Mouse (Mus musculus) heart, postnatal 25 days (tissue): ENCODE measurements around the gene R3hdm4. TPM values are rescaled to one million over a fixed set of nuclear protein-coding genes. Genes with fewer than 3 reads are reported as not detected.

Experiments
- DNase-seq: peaks from one replicate; pipeline ENCODE4 v3.0.0; 2022; ENCODE audit warnings: low spot score
- intact Hi-C: fragments of 180-260 bp; cut with DNase I; formaldehyde crosslinking; loops from one replicate; pipeline ENCODE4 v1.15.1; 2025
- total RNA-seq, 2 experiments: library from RNA; stranded (reverse); gene quantifications; 2 replicates each; pipeline ENCODE4 v1.2.3; 2021

R3hdm4 gene
- total RNA-seq, 2 experiments from 2014 or later = 81.1 to 82.9 TPM

GRCm38 (mm10) chr10:79879527-79879926 is 41.5 kb downstream of the R3hdm4 start:
- intact Hi-C loops = no loop called here
- no peak for DNase-seq

- DNase-seq = peak; percentile 50
- intact Hi-C loops = no loop called here
Measured at GRCm38 (mm10) chr10:79877757-79878156, 43.3 kb downstream of the R3hdm4 start.

- intact Hi-C loops = no loop called here
- DNase-seq = no peak
Measured at GRCm38 (mm10) chr10:79877174-79877573, 43.8 kb downstream of the R3hdm4 start.

- intact Hi-C loops = no loop called here
- DNase-seq = no peak
Measured at GRCm38 (mm10) chr10:79874290-79874862, 46.6 kb downstream of the R3hdm4 start, which contains the start of the genes Prtn3 and Plppr3. Gene Prtn3, plus strand, starts transcription at chr10:79874476. Gene Plppr3, minus strand, starts transcription at chr10:79874634.

GRCm38 (mm10) chr10:79873715-79874289 is 47.2 kb downstream of the R3hdm4 start:
- intact Hi-C loops = no loop called here
- DNase-seq = no peak

- no peak for DNase-seq
- intact Hi-C loops = no loop called here
Measured at GRCm38 (mm10) chr10:79873313-79873712, 47.7 kb downstream of the R3hdm4 start.

- intact Hi-C loops = no loop called here
- DNase-seq = no peak
Measured at GRCm38 (mm10) chr10:79872862-79873261, 48.1 kb downstream of the R3hdm4 start.

- intact Hi-C loops = no loop called here
- no peak for DNase-seq
Measured at GRCm38 (mm10) chr10:79871845-79872244, 49.2 kb downstream of the R3hdm4 start.

GRCm38 (mm10) chr10:79866601-79867000 is 54.4 kb downstream of the R3hdm4 start:
- intact Hi-C loops = loop anchor here (5.0 kb wide), 1 partner anchor 34 kb away; no protein-coding TSS in a partner anchor
- DNase-seq = no peak

- no peak for DNase-seq
- intact Hi-C loops = loop anchor here (5.0 kb wide), 1 partner anchor 34 kb away; no protein-coding TSS in a partner anchor
Measured at GRCm38 (mm10) chr10:79865801-79866295, 55.2 kb downstream of the R3hdm4 start.

- intact Hi-C loops = loop anchor here (5.0 kb wide), 1 partner anchor 33 kb away; no protein-coding TSS in a partner anchor
- DNase-seq = no peak
Measured at GRCm38 (mm10) chr10:79865189-79865601, 55.8 kb downstream of the R3hdm4 start.

GRCm38 (mm10) chr10:79864351-79865188 is 56.4 kb downstream of the R3hdm4 start:
- no peak for DNase-seq
- intact Hi-C loops = loop anchor here (5.0 kb wide), 1 partner anchor 32 kb away; no protein-coding TSS in a partner anchor

GRCm38 (mm10) chr10:79862925-79863324 is 58.1 kb downstream of the R3hdm4 start:
- intact Hi-C loops = no loop called here
- DNase-seq = no peak

- intact Hi-C loops = no loop called here
- no peak for DNase-seq
Measured at GRCm38 (mm10) chr10:79862049-79862788, 58.8 kb downstream of the R3hdm4 start.

GRCm38 (mm10) chr10:79861230-79862048 is 59.6 kb downstream of the R3hdm4 start:
- DNase-seq = no peak
- intact Hi-C loops = no loop called here

GRCm38 (mm10) chr10:79860079-79860911 is 60.7 kb downstream of the R3hdm4 start:
- intact Hi-C loops = no loop called here
- DNase-seq = no peak
